Mouse (Mus musculus): ENCODE data around the gene Ccdc182.

Ccdc182 gene

DNA sequence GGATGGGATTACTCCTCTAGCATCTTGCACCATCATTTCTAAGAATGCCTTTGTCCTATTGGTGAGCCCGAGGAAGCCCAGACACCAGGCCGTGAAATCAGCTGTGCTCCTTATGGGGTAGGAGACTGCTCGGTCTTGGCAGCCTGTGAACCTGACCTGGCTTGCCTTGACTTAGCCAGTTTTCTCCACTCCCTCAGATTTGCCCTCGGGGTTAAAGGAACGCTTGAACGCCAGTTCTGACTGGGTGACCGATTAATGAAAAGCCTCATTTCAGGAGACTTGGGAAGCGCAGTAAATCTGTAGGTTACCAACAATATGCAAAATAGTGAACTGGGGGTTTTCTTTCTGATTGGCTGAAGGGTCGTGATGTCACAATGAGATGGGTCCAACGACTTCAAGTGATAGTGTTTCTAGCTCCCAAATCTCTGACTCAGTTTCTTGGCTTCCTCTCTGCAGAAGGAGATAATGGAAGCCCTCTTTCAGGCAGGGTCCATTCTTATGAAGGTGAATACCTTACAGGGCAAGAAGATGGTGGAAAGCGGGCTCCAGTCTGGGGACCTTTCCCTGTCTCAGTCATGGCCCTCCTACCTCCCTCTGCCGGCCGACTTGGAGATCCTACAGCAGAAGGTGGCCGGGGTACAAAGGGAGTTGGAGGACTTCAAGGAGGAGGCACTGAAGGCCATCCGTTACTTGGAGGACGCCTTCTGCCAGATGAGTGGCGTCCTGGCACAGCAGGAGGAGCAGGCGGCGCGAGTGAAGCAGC lies at the start of gene Ccdc182:
TSS of gene Ccdc182 (plus strand) at position 428 of the 763 bp plus-strand sequence.
- no peak for DNase-seq (ENCODE audit: low spot score in 2 of 2)

DNA sequence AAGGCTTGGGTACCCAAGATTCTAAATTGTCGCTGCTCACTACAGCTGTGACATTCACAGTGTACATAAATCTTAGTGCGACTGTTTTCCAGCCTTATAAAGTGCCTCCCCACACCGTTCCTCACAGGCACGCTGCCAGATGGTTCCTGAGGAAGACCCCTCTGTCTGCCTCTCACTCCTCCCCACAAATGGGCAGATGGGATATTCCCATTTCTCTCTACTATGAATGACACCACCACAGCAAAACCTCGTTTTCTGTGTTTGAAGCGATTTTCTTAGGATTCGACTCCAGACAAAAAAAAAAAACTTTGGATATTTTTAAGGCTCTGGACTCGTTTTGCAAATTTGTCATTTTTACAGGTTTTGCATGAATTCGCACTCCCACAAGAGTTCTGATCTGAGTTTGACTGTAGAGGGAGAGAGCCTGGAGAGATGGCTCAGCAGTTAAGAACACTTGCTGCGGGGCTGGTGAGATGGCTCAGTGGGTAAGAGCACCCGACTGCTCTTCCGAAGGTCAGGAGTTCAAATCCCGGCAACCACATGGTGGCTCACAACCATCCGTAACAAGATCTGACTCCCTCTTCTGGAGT lies 48.2 kb upstream of the Ccdc182 start:
- DNase-seq (ENCODE audit: low spot score in 2 of 2), result peak; percentile 78

DNA sequence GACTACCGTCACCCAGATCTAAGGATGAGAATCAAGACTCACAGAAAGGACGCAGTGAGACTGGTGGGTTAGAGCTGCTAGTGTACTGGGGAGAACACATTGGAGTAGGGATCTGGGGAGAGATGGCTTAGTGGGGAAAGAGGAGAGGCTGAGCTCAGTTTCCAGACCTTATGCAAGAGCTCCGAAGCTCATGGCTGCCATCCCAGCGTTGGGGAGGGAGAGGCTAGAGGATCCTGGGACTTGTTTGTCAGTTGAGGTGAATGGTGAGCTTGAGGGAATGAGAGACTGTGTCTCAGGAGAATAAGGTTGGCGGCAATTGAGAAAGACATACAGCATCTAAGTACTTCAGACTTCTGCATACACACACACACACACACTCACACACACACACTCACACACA lies 45.2 kb upstream of the Ccdc182 start:
- DNase-seq (ENCODE audit: low spot score in 2 of 2), result no peak

DNA sequence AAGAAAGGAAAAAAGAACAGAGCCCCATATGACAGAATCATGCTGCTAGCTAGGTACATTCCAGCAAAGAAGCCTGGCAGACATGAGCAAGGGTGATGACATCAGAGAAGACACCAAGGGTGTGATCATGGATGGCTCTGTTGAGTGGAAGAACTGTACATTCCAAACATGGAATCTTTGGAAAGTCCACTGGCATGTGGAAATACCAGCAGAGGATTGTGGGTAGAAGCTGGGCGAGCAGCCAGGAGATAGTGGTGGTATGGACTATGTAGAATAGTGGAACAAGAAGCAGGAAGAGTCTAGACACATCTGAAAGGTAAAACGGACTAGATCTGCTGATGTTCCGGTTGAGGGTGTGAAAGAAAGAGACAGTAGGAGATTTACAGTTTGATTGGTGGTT lies 43.3 kb upstream of the Ccdc182 start:
- no peak for DNase-seq (ENCODE audit: low spot score in 2 of 2)

DNA sequence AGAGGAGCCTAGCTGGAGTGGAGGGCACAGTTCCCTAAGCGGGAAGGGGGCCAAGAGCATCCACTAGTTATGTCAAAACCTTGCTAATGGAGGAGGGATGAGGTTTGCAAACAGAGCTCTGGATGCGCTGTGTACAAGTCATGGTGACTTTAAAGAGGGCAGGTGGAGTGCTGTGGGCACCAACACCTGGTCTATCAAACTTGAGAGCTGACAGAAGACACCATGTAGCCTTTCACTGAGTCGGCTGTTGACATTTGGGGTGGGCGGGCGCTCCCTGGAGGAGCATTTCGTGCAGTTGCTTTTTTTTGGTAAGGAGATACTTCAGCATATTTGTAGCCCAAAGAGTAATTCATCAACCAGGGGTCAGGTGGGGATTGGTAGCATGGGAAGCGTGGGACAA lies 42.6 kb upstream of the Ccdc182 start:
- DNase-seq (ENCODE audit: low spot score in 2 of 2), result no peak

DNA sequence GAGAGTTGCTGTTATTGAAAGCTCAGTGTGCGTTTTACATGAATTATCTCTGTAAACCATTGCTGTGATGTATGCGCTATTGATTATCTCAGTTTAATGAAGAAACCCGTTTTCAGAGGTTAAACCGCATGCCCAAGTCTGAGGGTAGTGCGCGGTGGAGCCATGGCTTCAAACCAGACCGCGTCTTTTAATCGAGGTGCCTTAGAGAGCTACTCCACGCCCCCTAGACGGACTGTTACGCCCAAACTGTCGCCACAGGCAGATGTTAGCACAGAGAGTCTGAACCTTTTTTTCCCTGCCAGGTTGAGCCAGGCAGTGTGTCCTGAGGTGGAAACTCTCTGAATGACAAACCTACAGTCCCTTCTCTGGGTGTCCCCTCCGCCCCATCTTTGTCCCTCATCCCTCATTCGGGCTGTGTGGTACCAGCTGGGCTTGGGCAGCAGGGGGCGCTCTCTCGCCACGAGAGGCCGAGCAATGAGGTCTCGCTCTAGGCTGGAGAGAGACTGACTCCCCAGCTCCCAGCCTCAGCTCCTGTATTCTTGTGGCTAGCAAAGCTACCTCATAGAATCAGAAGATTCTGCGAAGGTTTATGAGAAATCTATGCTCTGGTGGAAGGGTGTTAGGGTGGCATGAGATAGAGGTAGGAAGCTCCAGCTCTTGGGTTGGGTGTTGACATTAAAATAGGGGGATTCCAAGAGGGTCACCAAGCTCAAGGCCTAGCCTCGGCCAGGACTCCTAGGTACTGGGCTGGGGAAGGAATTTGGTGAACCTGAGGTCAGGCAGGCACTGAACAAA lies 41.7 kb upstream of the Ccdc182 start:
- DNase-seq (ENCODE audit: low spot score in 2 of 2), result peak; percentile 70 to 87

DNA sequence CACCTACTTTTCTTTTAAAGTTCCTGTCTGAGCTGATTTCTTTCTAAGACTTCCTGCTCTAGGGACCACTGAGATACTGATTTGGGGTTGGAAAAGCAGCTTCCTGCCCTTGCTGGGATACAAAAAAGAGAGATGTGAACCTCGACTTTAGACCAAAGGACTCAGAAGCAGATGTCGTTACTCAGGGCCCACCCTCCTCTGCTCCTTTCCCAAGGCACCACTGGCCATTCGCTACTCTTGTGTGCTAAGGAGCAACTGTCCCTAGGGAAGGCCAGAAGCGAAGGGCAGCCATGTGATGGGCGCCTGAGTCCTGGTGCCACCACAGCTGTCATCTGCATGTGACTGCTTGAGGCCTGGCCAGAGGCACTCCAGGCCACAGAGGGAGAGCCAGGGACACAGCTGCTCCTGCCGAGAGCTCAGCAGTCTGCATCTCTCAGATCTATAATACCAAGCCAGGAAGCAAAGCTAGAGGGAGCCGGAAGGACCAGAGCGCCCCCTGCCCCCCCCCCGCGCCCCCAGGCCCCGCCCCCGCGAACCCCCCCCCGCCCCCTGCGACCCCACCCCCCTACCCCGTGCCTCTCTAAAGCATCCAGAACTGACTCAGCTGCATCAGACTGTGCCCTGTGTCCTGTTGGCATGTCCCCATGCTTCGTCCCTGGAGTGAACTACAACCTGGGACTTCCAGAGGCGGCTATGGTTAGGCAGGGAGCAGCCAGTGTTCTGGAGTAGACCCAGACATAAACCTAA lies 40.9 kb upstream of the Ccdc182 start:
- peak in 1 of 2 experiments; percentile 35 for DNase-seq (ENCODE audit: low spot score in 2 of 2)

DNA sequence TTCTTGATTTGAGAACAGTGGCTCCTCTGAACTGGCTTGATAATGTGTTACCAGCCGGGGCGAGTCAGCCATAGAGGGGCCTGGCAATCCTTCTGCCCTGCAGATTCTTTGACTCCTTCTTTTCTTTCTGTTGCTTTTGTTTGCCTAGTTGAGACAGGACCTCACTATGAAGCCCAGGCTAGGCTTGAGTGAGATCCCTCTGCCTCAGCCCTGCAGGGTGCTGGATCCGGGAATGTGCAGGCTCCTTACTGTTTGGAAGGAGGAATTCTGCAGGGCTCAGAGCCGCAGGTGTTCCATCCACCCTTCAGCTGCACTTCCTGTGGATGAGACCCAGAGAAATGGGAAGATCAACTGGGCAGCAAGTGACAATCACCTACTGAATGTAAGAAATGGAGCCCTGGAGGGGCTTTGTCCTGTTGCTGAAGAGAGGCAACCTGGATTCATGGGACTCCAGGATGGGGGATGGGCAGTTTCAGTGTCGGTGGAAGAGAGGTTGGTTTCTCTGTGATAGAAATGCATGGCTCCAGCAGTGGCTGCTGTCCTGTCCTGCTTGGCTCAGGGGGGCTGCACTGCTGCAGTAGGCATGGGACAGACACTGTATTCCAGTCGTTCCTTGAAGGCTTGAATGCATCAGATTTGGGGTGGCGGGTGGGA lies 40.2 kb upstream of the Ccdc182 start:
- no peak for DNase-seq (ENCODE audit: low spot score in 2 of 2)

DNA sequence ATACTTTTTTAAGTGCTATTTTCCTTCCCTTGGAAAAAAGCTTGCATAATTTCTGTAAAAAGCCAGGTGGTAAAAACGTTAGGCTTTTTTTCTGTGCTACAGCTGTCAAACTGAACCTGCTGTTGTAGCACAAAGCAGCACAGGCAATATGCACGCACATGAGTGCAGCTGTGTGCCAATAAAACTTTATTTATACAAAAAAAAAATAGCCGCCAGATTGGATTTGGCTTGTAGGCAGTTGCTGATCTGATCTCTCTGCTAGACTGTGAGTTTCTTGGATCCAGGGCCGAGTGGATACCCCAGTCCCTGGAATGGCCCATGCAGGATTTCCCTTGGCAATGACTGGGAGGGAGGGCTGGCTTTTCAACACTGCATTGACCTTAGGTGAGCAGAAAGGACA lies 36.2 kb upstream of the Ccdc182 start:
- no peak for DNase-seq (ENCODE audit: low spot score in 2 of 2)

DNA sequence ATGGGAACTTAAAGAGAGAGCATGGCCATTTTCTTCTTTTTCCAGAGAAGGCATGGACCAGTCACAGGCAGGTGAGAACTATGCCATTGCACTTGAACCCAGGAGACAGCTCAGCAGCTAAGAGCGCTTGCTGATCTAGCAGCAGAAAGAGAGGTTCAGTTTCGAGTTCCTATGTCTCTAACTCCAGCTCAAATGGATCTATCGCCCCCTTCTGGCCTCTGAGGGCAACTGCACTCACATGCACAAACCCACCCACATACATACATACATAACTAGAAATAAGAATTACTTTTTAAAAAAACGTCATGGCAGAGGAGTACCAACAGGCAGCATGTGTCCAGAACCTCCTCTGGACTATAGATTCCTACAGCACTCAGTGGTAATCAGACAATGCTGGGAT lies 35.6 kb upstream of the Ccdc182 start:
- no peak for DNase-seq (ENCODE audit: low spot score in 2 of 2)

DNA sequence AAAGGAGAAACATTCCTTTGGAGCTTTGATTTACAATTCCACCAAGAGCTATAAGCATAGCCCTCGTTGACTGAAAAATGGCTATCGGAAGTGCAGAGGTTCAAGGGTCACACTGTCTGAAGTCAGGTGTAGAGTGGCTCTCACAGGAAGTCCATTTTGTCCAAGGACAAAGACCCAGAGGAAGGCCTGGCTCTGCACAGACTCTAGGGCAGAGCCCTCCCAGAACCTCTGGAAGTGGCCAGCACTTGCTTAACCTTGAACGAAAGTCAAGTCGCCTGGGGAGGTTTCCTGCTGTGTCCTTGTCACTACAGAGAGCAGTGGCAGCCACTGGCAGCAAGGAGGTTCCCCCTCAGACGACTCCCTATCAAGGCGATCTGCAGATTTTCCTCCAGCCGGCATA lies 33.4 kb upstream of the Ccdc182 start:
- no peak for DNase-seq (ENCODE audit: low spot score in 2 of 2)

DNA sequence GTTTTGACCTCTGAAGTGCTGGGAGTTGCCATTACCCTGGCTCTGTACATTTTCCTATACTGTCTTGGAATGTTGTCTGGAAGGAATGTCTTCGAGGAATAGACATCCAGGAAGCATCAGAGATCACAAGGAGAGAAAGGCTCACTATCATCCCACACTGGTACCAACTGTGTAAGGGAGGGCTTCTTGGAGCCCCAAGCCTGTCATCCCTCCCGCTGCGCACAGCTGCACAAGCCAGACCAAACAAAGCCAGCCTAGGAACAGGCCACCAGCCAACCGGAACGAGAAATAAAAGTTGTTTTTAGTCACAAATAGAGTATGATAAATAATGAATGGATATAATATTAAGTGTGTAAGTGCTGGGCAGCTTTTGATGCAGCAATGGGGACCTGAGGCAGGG lies 29.0 kb upstream of the Ccdc182 start:
- no peak for DNase-seq (ENCODE audit: low spot score in 2 of 2)

DNA sequence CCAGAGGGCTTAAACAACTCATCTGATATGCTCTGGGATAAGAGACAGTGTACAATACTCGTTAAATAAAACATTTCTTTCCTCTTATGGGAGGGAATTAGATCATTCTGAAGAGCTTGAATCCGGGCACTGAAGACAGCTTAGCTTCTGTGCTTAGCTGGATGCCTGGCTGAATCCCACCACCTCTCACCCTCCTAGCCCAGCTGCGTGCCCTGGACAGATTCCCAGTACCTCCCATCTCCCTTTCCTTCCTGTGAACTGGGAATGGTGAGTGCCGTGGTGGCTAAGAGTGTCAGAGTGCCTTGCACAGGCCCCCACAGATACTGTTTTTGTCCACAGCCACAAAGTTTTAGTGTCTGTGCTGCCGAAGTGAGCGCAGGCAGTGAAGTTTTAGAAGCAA lies 27.5 kb upstream of the Ccdc182 start:
- DNase-seq (ENCODE audit: low spot score in 2 of 2), result peak; percentile 40 to 60

DNA sequence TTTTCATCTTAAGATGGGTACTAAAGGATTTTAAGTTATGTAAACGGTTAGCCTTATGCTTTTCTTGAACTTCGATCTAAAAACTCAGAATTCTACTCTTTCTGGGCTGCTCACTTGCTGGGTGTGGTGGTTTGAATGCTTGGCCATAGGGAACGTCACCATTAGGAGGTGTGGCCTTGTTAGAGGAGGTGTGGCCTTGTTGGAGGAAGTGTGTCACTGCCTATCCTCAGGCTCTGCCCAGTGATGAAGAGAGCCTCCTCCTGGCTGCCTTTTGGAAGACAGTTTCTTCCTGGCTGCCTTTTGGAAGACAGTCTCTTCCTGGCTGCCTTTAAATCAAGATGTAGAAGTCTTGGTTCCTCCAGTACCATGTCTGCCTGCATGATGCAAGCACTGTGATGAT lies 22.0 kb upstream of the Ccdc182 start:
- DNase-seq (ENCODE audit: low spot score in 2 of 2), result no peak

DNA sequence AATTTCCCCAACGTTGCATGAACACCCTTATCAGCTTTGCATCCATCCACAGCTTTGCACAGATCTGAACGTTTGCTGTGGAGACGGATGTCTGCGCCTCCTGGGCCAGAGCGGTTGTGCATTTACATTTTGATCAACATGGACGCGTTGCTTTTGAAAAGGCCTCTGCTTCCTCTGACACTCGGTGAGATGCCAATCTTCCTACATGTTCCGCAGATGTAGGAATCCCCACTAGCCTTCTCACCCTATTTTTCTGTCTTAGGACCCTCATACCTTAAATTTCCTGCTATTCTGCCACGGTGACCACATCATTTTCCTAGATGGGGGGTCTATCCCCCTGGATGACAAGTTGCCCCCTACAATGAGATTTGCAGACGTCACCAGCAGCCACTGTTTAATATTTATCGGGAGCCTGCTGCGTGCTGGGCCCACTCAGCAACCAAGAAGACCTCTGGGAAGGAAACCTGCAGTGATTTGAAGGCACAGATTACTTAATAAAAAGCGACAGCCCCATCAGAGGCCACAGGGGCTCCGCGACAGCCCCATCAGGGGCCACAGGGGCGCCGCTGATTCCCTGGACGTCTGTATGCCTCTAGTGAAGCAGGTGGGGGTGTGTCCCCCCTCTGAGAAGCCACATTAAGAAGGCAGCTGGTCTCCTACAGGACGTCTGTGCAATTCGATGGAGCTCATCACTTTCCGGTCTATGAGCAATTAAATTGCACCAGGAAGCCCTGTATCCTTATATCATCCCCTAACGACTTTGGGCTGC lies 19.6 kb upstream of the Ccdc182 start:
- no peak for DNase-seq (ENCODE audit: low spot score in 2 of 2)

DNA sequence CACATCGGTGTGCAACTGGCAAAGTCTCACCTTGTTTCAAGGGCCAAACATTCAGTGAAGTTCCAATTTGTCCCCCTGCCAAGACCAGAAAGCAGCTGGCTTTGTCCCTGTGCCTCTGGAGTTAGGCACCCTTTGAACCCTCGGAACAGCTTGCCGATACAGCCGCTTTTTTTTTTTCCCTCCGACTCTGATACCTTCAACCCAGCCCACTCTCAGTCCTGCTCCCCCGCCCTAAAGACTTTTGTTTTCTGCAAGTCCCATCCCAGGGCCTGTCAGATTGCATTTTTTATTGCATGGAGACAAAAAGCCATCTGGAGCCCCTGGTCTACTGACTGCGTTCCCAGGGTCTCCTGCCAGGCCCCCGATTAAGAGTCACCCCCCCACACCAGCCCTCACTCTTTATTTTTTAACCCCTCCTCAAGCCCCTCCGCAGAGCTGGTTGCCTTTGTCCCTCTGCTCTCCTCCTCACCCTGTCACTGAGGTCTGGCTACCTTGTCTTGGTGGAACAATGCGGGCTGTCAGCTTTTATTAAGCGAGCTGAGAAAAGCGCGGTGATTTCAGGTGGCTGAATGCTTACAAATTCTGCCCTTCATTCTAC lies 18.9 kb upstream of the Ccdc182 start:
- DNase-seq (ENCODE audit: low spot score in 2 of 2), result no peak

DNA sequence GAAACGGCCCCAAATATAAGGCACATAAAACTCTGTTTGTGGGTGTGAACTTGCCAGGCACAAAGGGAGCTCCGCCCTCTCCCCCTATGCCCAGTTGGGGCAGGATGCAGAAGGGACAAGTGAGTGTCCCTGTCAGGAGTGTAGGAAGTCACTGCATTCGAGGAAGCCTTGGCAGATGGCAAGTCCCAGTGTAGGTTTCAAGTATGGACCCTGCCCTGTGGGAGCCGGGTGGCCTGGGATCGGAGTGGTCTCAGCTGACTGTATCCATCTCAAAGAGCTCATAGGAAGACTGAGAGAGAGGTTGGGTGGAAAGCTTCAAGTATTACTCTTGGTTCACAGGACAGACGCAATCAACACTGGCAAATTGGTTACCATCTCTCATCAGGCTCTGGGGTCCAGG lies 17.9 kb upstream of the Ccdc182 start:
- no peak for DNase-seq (ENCODE audit: low spot score in 2 of 2)

DNA sequence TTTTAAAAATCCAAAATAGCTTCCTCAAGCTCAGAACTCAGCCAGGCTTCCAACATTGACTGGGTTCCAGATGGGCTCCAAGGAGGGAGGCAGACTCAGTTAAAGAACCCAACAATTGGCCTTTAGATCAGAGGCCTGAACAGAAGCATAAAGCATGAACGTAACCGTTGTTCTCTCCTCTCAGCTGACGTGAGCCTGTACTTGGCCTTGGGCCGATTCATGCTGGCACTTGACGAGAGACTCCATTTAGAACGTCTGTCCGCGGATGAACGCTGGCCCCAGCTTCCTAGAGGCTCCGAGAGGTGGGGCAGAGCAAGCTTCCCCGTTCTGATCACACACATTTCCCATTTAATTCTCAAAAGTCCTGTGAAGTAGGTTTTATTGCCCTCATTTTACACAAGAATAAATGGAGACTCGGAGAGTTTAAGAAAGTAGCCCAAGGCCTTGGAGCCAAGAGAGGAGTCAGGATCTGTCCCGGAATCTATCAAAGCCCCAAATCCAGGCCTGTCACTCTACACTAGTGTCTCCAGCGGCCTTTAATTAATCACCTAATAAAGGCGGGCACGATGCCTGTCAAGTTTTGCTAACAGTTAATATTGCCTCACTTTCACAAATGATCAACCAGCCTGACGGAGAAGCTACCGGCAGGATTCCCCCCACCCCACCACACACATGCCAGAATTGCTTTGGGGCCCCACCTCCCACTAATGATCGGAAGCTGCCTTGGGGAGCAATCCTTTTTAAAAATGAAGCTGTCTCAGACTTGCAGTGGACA lies 17.1 kb upstream of the Ccdc182 start:
- DNase-seq (ENCODE audit: low spot score in 2 of 2), result peak; percentile 68 to 71

DNA sequence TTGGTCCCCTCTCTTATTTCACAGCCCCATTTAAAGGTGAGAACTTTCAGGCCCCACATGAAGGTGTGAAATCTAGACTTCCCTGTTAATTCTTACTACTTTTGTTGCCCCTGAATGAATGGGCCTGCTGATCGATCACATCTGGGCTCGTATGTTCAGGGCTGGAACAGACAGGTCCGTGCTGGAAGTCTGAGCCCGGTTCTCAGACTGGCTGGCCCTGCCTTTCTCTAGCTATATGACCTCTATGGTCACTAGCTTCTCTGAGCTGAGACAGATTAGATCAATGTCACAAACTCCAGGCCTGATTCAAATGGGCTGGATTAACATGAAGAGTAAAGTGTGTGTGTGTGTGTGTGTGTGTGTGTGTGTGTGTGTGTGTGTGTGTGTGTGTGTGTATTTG lies 14.9 kb upstream of the Ccdc182 start:
- no peak for DNase-seq (ENCODE audit: low spot score in 2 of 2)

DNA sequence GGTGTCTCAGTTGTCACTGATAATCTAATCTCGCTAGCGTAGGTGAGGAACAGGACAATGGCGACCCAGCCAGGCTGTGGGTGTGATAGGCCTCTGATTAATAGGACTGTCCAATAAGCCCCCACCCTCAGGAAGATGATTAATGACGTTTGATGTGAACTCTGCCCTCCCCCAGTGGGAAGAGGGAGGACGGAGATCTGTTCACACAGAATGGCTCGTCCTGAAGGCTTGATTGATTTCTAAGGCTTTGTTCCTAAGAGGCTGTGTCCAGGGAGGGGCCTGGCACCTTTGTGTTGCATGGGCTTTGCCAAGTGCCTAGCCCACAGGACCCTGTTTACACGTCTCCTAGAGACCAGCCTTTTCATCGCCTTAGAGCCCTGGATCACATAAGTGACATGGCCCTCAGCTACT lies 13.4 kb upstream of the Ccdc182 start:
- DNase-seq (ENCODE audit: low spot score in 2 of 2), result no peak
